Mouse (Mus musculus): ENCODE measurements around the gene Chst8.

Chst8 gene

DNA sequence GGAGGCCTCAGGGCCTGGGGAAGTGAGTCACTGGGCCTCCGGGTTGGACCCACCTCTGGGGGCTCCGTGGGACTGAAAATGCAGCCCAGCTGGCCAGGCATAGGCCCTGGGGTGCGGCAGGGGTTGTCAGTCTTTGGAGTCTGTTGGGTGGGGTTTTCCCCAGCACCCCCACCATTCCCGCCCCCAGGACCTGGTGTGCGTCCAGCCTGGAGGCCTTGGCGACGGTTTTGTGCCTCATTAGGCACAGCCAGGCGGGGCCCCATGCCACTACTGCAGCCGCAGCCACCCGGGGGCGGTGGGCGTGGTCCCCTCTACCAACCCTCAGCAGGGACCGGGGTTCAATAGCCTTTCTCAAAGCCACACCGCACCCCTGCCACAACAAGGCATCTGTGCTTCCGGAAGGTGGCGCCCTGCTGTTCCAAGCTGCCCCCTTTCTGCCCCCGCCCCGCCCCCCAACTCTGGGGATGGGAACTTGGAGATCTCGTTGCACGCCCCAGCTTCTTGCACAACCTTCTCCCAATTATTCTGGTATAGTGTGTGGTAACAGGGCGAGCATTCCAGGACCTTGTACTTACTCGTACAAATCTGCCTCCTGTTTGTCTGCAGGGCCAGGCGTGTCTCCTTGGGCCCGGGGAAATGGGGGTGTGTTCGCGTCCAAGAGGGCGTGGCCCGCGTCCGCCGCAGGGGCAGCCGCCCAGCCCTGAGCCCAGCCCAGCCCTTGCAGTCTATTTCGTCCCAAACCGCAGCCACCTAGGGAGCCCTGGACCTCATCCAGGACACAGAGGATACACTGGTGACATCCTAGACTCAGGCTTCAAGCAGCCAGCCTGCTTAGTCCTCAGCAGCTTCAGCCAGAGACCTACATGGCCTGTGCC, 182.1 kb downstream of the Chst8 start:
- DNase-seq (ENCODE audit: low read depth, low spot score) = peak; percentile 40

DNA sequence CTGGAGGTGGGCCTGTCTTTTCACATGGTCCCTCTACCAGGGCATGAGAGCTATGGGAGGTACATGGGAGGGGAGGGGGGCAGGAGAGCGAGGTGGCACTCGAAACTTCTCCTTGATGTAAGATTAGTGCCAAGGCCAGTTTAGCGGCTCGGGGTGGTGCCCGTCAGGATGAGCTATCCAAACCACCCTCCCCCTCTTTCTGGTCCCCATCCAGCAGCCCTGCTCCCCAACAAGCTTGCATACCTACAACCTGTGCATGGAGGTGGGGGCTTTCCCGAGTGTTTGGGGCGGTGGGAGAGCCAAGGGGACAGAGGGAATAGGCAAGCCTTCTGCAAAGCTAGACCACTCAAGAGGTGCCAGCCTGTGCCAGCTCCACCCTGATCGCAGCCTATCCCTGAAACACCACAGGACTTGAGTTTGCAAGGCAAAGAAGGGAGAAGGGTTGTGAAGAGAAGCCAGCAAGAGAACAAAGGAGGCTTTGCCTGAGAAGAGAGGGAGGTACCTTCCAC, 182.8 kb downstream of the Chst8 start:
- DNase-seq (ENCODE audit: low read depth, low spot score) = peak; percentile 22
